ENCODE assay signal across 13 mouse cellular contexts in the genomic region with DNA sequence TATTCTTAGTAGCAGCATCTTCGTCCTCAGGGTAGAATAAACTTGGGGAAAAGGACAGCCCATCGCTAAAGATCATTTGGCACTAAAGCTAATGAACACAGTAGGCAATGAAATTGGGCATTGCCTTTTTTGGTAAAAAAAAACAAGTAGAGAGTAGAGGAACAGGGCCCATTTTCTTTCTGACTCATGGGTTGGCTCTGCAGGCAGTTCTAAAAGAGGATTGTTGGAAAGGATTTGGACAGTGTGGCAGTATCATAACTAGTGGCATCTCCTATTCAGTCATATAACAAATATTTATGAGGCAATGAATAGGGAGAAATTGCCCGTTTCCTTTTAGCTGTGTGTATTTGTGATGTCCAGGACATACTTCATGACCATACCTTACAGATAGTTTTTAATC.
"Had no signal": no experiment of that assay in that cellular context is flagged by ENCODE, and none has a peak within 500 bp of the region (broad histone marks: within the 10 kb centered on the region; RNA-seq: fewer than 3 reads in every experiment).

No protein-coding gene starts in this region.

- H3K4me1 ChIP-seq: kidney, embryonic 15.5 days; liver, embryonic 15.5 days; neural tube, embryonic 15.5 days; stomach, embryonic 15.5 days had no signal

- H3K4me3 ChIP-seq: kidney, embryonic 15.5 days; limb, embryonic 13.5 days; liver, embryonic 15.5 days; myocyte; neural tube, embryonic 15.5 days; stomach, embryonic 15.5 days had no signal

- H3K27ac ChIP-seq: kidney, embryonic 15.5 days; limb, embryonic 13.5 days; liver, embryonic 15.5 days; neural tube, embryonic 15.5 days; stomach, embryonic 15.5 days had no signal

- DNase-seq: kidney, adult 2 months; kidney, postnatal 14 days; left cerebral cortex, postnatal 4 days; lung, adult 2 months; midbrain, embryonic 14.5 days; spleen, adult 18-20 months; thymus, postnatal 36 days had no signal
